Mouse (Mus musculus): ENCODE results near the gene Otor. TPM values are rescaled to one million over a fixed set of nuclear protein-coding genes. Genes with fewer than 3 reads are reported as not detected.

The Otor gene
- polyA plus RNA-seq (2014; fragmentation: Nextera tagmentation; extraction: Ambion mirVana): 0.71 and 1.4 TPM in 2 replicates

GRCm38 (mm10) chr2:143078198-143078851, at the start of gene Otor:
Otor (plus strand) TSS chr2:143078473.
- Histone ChIP-seq H3K27ac (ENCODE audit: low read depth, low read length) (no peak within 1 kb of the TSS), H3K9ac (ENCODE audit: low read depth, low read length) (no peak within 1 kb of the TSS), H3K27me3 (replicated peaks; ENCODE audit: control insufficient read depth, insufficient read depth, low read length) (no peaks in the 10 kb centered on the region), H3K9me3 (ENCODE audit: control insufficient read depth, low read length) (no peaks in the 10 kb centered on the region), H3K4me2 (no peak within 1 kb of the TSS), H3K36me3 (ENCODE audit: control insufficient read depth, insufficient read depth, low read length) (no peaks in the 10 kb centered on the region), H3K4me1 (replicated peaks; ENCODE audit: control insufficient read depth, insufficient read depth, low read length) (no peaks in the 10 kb centered on the region), H3K4me3 (ENCODE audit: low read depth, low read length) (no peak within 1 kb of the TSS)
- DNase-seq (ENCODE audit: low spot score) (no peak), ATAC-seq (replicated peaks; ENCODE audit: low FRiP score) (no peak)
- WGBS: 72% methylated on average over 8 of the region's 8 CpGs

- ATAC-seq (replicated peaks; ENCODE audit: low FRiP score): no peak
- no peak overlapping the region for H3K4me3 ChIP-seq (ENCODE audit: low read depth, low read length)
- H3K9ac ChIP-seq (ENCODE audit: low read depth, low read length): no peak overlapping the region
- WGBS: 86% methylated on average over 1 of the region's 1 CpGs
- no peak overlapping the region for H3K4me2 ChIP-seq
- no peaks in the 10 kb centered on the region for H3K9me3 ChIP-seq (ENCODE audit: control insufficient read depth, low read length)
- no peaks in the 10 kb centered on the region for H3K27me3 ChIP-seq (replicated peaks; ENCODE audit: control insufficient read depth, insufficient read depth, low read length)
- H3K4me1 ChIP-seq (replicated peaks; ENCODE audit: control insufficient read depth, insufficient read depth, low read length): no peaks in the 10 kb centered on the region
- H3K36me3 ChIP-seq (ENCODE audit: control insufficient read depth, insufficient read depth, low read length): no peaks in the 10 kb centered on the region
- DNase-seq (ENCODE audit: low spot score): no peak
- H3K27ac ChIP-seq (ENCODE audit: low read depth, low read length): no peak overlapping the region
Observed at GRCm38 (mm10) chr2:143031283-143031682, 47.0 kb upstream of the Otor start.

DNA sequence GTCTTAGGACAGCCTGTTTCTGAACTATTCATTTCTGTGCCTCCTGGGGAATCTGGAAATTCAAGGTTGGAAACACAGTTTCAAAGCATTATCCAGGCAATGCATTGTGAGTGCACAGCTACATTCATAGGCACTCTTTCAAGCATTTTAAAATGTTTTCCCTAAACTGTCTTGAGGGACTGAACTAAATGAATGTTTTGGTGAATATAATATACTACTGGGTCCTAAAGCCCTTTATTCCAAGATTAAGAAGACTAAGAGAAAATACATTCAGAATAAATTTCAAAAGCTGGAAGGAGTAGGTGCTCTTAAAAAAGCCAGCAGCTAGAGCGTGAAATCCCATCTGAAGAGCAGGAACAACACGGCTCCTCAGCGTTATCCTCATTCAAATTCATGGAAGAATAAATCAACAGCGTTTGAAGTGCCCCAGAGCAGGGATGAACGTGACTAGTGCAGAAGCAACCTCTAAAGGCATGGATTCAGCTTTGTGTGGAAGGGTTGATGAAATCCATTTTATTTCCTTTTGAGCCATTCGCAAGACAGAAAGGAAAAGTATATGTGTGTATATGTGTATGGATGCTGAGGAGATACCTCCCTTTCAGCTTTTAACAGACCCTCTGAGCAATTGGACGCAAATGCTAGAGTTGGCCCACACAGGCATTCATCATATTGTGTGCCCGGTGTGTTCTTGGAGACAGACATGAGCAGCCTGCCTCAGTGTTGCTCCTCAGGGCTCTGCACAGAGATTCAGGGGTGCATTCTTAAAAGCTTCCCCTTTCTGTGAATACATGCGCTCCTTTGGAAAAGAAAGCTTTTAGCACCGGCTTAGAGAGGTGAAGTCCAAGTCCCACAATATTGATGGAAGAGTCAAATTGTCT, 45.7 kb upstream of the Otor start:
- H3K36me3 ChIP-seq (ENCODE audit: control insufficient read depth, insufficient read depth, low read length): no peaks in the 10 kb centered on the region
- H3K9ac ChIP-seq (ENCODE audit: low read depth, low read length): no peak overlapping the region
- H3K4me1 ChIP-seq (replicated peaks; ENCODE audit: control insufficient read depth, insufficient read depth, low read length): no peaks in the 10 kb centered on the region
- H3K27me3 ChIP-seq (replicated peaks; ENCODE audit: control insufficient read depth, insufficient read depth, low read length): no peaks in the 10 kb centered on the region
- DNase-seq (ENCODE audit: low spot score) (no peak), ATAC-seq (replicated peaks; ENCODE audit: low FRiP score) (no peak)
- no peaks in the 10 kb centered on the region for H3K9me3 ChIP-seq (ENCODE audit: control insufficient read depth, low read length)
- H3K27ac ChIP-seq (ENCODE audit: low read depth, low read length): no peak overlapping the region
- H3K4me3 ChIP-seq (ENCODE audit: low read depth, low read length): no peak overlapping the region
- no peak overlapping the region for H3K4me2 ChIP-seq
- 79% methylated on average over 10 of the region's 10 CpGs for WGBS

GRCm38 (mm10) chr2:143034350-143035085, 43.8 kb upstream of the Otor start:
- H3K9ac ChIP-seq (ENCODE audit: low read depth, low read length): no peak overlapping the region
- ATAC-seq (replicated peaks; ENCODE audit: low FRiP score) (no peak), DNase-seq (ENCODE audit: low spot score) (no peak)
- no peaks in the 10 kb centered on the region for H3K27me3 ChIP-seq (replicated peaks; ENCODE audit: control insufficient read depth, insufficient read depth, low read length)
- no peaks in the 10 kb centered on the region for H3K36me3 ChIP-seq (ENCODE audit: control insufficient read depth, insufficient read depth, low read length)
- no peak overlapping the region for H3K27ac ChIP-seq (ENCODE audit: low read depth, low read length)
- no peak overlapping the region for H3K4me2 ChIP-seq
- H3K4me3 ChIP-seq (ENCODE audit: low read depth, low read length): no peak overlapping the region
- H3K4me1 ChIP-seq (replicated peaks; ENCODE audit: control insufficient read depth, insufficient read depth, low read length): no peaks in the 10 kb centered on the region
- H3K9me3 ChIP-seq (ENCODE audit: control insufficient read depth, low read length): no peaks in the 10 kb centered on the region
- 75% methylated on average over 7 of the region's 7 CpGs for WGBS

- Histone ChIP-seq H3K9me3 (ENCODE audit: control insufficient read depth, low read length) (no peaks in the 10 kb centered on the region), H3K4me2 (no peak overlapping the region), H3K4me3 (ENCODE audit: low read depth, low read length) (no peak overlapping the region), H3K9ac (ENCODE audit: low read depth, low read length) (no peak overlapping the region), H3K4me1 (replicated peaks; ENCODE audit: control insufficient read depth, insufficient read depth, low read length) (no peaks in the 10 kb centered on the region), H3K27ac (ENCODE audit: low read depth, low read length) (no peak overlapping the region), H3K27me3 (replicated peaks; ENCODE audit: control insufficient read depth, insufficient read depth, low read length) (no peaks in the 10 kb centered on the region), H3K36me3 (ENCODE audit: control insufficient read depth, insufficient read depth, low read length) (no peaks in the 10 kb centered on the region)
- WGBS: 70% methylated on average over 10 of the region's 10 CpGs
- no peak for ATAC-seq (replicated peaks; ENCODE audit: low FRiP score)
- no peak for DNase-seq (ENCODE audit: low spot score)
Observed at GRCm38 (mm10) chr2:143035086-143035593, 43.1 kb upstream of the Otor start.

- no peak for DNase-seq (ENCODE audit: low spot score)
Observed at GRCm38 (mm10) chr2:143041596-143041995, 36.7 kb upstream of the Otor start.

DNA sequence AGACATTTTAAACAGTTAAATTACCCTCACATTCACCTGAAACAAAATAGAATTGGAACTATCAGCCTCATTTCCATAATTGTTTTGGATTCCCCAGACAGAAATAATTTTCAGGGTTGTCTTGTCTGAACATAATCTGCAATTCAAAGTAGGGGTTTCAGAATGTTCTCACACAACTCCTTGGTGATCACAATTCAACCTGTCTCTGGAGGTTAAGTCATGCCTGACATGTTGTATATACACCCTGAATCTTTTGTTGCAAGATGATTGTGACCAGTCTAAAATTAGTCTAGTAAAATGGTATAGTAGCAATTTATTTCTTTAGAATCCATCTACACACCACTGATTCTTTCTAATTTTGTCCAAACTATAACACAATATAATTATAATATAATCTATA, 23.0 kb upstream of the Otor start:
- ATAC-seq (replicated peaks; ENCODE audit: low FRiP score): no peak

More at GRCm38 (mm10) chr2:143041596-143041995, 36.7 kb upstream of the Otor start:
- Histone ChIP-seq H3K27me3 (replicated peaks; ENCODE audit: control insufficient read depth, insufficient read depth, low read length) (no peaks in the 10 kb centered on the region), H3K27ac (ENCODE audit: low read depth, low read length) (no peak overlapping the region), H3K9me3 (ENCODE audit: control insufficient read depth, low read length) (no peaks in the 10 kb centered on the region), H3K4me3 (ENCODE audit: low read depth, low read length) (no peak overlapping the region), H3K4me2 (no peak overlapping the region), H3K9ac (ENCODE audit: low read depth, low read length) (no peak overlapping the region), H3K36me3 (ENCODE audit: control insufficient read depth, insufficient read depth, low read length) (no peaks in the 10 kb centered on the region), H3K4me1 (replicated peaks; ENCODE audit: control insufficient read depth, insufficient read depth, low read length) (no peaks in the 10 kb centered on the region)
- WGBS: 73% methylated on average over 1 of the region's 1 CpGs
- no peak for ATAC-seq (replicated peaks; ENCODE audit: low FRiP score)

GRCm38 (mm10) chr2:143056736-143057135, 21.5 kb upstream of the Otor start:
- no peaks in the 10 kb centered on the region for H3K9me3 ChIP-seq (ENCODE audit: control insufficient read depth, low read length)
- ATAC-seq (replicated peaks; ENCODE audit: low FRiP score): no peak
- no peaks in the 10 kb centered on the region for H3K4me1 ChIP-seq (replicated peaks; ENCODE audit: control insufficient read depth, insufficient read depth, low read length)
- H3K9ac ChIP-seq (ENCODE audit: low read depth, low read length): no peak overlapping the region
- no peaks in the 10 kb centered on the region for H3K27me3 ChIP-seq (replicated peaks; ENCODE audit: control insufficient read depth, insufficient read depth, low read length)
- 65% methylated on average over 5 of the region's 5 CpGs for WGBS
- no peak overlapping the region for H3K4me3 ChIP-seq (ENCODE audit: low read depth, low read length)
- H3K36me3 ChIP-seq (ENCODE audit: control insufficient read depth, insufficient read depth, low read length): no peaks in the 10 kb centered on the region
- no peak for DNase-seq (ENCODE audit: low spot score)
- no peak overlapping the region for H3K4me2 ChIP-seq
- no peak overlapping the region for H3K27ac ChIP-seq (ENCODE audit: low read depth, low read length)

More for the DNA sequence above, 23.0 kb upstream of the Otor start:
- no peaks in the 10 kb centered on the region for H3K36me3 ChIP-seq (ENCODE audit: control insufficient read depth, insufficient read depth, low read length)
- H3K4me1 ChIP-seq (replicated peaks; ENCODE audit: control insufficient read depth, insufficient read depth, low read length): no peaks in the 10 kb centered on the region
- DNase-seq (ENCODE audit: low spot score): no peak
- H3K9ac ChIP-seq (ENCODE audit: low read depth, low read length): no peak overlapping the region
- no peaks in the 10 kb centered on the region for H3K27me3 ChIP-seq (replicated peaks; ENCODE audit: control insufficient read depth, insufficient read depth, low read length)
- no peak overlapping the region for H3K27ac ChIP-seq (ENCODE audit: low read depth, low read length)
- no peak overlapping the region for H3K4me3 ChIP-seq (ENCODE audit: low read depth, low read length)
- no peaks in the 10 kb centered on the region for H3K9me3 ChIP-seq (ENCODE audit: control insufficient read depth, low read length)
- H3K4me2 ChIP-seq: no peak overlapping the region

Data from liver, embryonic 11.5 days (tissue).